Mouse (Mus musculus): ENCODE data around the gene Vps29.
A peak's percentile ranks its signal among the peaks of the same experiment; 100 is the strongest.
"Not testable (repeated sequence)": the region's sequence is repeated elsewhere in the genome, so short reads cannot be mapped to it uniquely, and the experiment has no call there.

The Vps29 gene

GRCm38 (mm10) chr5:122353807-122354491, at the start of gene Vps29, which contains the start of gene Rad9b:
TSS of gene Vps29 (plus strand) at chr5:122354369.
TSS of gene Rad9b (minus strand) at chr5:122354233.
- DNase-seq (ENCODE audit: low spot score in 2 of 2) = peak; percentile 90 to 98

GRCm38 (mm10) chr5:122304541-122304940, 49.6 kb upstream of the Vps29 start:
- DNase-seq (ENCODE audit: low spot score in 2 of 2) = no peak

DNA sequence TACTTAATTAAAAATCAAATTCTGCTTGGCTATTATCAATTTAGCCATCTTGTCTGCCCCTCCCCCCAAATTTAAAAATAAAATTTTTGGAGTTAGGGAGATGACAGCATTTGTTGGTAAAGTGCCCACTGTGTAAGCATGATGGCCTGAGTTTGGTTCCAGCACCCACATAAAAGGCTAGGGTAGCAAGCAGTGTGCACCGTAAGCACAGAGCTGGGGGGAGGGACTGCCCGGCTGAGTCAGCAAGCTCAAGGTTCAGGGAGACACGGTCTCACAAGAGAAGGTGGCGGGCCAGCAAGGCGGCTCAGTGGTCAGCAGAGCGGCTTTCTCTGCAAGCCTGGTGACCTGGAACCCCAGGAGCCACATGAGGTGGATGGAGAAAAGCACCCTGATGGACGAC, 48.7 kb upstream of the Vps29 start:
- no peak for DNase-seq (ENCODE audit: low spot score in 2 of 2)

DNA sequence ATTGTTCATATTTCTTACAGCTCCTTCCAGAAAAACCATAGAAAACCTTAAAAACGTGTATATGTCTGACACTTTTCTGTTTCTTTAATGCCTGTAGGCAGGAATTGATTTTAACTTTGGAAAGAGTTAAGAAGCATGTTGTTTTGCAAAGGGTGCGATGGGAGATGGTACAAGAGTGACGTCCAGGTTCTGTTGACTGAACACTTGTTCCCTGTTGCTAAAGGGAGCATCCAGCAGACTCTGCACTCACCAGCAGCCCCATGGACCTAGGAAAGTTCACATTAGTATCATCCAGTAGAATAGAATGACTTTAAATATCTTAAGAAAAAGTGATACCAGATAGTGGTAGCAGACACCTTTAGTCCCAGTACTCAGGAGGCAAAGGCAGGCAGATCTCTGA, 47.6 kb upstream of the Vps29 start:
- no peak for DNase-seq (ENCODE audit: low spot score in 2 of 2)

DNA sequence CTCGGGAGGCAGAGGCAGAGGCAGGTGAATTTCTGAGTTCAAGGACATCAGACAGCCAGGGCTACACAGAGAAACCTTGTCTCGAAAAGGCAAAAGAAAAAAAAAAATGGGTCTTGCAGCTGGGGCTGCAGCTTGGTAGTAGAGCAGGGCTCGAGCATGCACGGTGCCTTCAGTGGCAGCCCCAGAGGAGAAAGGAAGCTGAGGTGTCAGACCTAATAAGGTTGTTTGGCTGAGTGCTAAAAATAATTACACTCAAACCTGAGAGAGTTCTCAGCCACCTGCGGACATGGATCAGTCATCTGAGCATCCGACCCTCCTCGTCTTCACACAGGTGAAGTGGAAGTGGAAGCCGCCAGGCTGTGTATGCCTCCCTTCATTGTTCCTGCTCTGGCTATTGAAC, 43.5 kb upstream of the Vps29 start:
- no peak for DNase-seq (ENCODE audit: low spot score in 2 of 2)

GRCm38 (mm10) chr5:122311692-122312091, 42.5 kb upstream of the Vps29 start:
- no peak for DNase-seq (ENCODE audit: low spot score in 2 of 2)

- DNase-seq (ENCODE audit: low spot score in 2 of 2) = no peak
These were observed 41.8 kb upstream of the Vps29 start for GRCm38 (mm10) chr5:122312346-122312745.

DNA sequence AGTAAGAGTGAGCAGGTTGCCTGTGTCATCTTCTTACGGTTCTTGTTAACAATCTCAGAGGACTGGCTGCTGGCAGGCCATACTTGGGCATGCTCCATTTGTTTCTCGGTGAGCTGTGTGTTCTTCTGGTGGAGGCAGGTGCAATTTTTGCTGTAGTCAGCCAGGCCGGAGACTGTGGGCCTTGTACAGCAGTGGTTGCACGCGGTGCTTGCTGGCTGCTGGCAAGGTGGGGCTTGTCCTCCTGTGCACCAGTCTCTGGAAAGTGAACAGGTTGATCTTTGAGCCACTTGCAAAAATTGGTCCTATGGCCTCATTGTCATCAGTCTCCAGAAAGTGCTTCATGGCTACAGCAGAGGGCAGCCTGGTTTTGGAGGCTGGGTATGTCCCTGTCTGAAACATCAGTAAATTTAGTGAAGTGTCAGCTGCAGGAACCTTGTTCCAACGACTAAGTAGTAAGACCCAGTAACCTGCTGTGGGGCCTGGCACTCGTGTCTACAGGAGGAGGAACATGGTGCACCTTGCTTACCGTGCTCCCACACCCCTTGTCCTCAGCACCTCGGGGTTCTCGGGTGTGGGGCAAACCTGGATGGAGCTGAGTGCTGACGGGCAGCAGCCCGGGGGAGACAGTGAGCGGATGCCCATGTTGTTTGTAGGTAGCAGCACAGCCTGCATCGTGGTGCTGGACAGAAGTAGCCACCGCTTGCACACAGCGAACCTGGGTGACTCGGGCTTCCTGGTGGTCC, 41.1 kb upstream of the Vps29 start:
- DNase-seq (ENCODE audit: low spot score in 2 of 2) = no peak

GRCm38 (mm10) chr5:122314966-122315667, 39.1 kb upstream of the Vps29 start:
- DNase-seq (ENCODE audit: low spot score in 2 of 2) = peak; percentile 81 to 94

- no peak for DNase-seq (ENCODE audit: low spot score in 2 of 2)
These were observed 36.7 kb upstream of the Vps29 start for GRCm38 (mm10) chr5:122317329-122318045.

GRCm38 (mm10) chr5:122318100-122318499, 36.1 kb upstream of the Vps29 start:
- no peak for DNase-seq (ENCODE audit: low spot score in 2 of 2)

- DNase-seq (ENCODE audit: low spot score in 2 of 2) = not testable (repeated sequence)
These were observed 35.2 kb upstream of the Vps29 start for GRCm38 (mm10) chr5:122318976-122319375.

- no peak for DNase-seq (ENCODE audit: low spot score in 2 of 2)
These were observed 34.5 kb upstream of the Vps29 start for GRCm38 (mm10) chr5:122319474-122320204.

GRCm38 (mm10) chr5:122320205-122320781, 33.9 kb upstream of the Vps29 start:
- no peak for DNase-seq (ENCODE audit: low spot score in 2 of 2)

GRCm38 (mm10) chr5:122323523-122323922, 30.6 kb upstream of the Vps29 start:
- DNase-seq (ENCODE audit: low spot score in 2 of 2) = no peak

DNA sequence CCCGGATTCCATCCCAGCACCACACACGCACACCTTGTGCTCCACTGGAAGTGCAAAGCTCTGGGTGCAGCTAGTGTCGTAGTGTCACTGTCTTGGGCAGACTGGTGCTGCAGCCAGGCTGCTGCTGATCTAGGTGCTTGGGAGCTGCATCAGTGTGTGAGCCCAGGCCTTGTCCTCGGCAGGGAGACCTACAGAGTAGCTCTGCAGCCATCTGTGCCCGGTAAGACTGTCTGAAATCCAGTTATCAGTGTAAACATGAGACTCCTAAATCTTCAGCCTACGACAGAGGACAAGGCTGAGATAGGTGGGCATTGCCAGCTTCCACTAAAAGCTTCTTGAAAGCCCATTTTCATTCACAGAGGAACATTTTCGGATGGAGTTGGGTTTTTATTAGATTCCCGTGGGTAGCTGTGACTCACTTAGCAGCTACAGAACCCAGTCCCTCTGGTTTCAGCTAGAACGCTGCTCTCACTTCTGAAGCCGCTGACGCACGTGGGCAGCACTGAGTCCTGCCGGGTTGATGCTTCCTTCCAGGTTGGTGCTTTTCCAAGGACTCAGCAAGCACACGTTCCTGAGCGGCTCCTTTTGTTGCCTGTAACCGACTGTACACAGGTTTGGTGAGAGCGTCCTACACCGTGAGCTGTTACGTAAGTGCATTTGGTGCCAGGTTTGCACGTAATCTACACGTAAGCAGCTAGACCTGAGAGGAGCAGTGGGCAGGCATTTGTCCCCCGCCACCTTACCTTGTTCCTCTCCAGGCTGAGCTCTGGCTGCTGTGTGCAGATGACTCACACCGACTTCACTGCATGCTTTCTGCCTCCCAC, 29.3 kb upstream of the Vps29 start:
- peak; percentile 90 to 91 for DNase-seq (ENCODE audit: low spot score in 2 of 2)

GRCm38 (mm10) chr5:122325477-122325876, 28.7 kb upstream of the Vps29 start:
- DNase-seq (ENCODE audit: low spot score in 2 of 2) = no peak

DNA sequence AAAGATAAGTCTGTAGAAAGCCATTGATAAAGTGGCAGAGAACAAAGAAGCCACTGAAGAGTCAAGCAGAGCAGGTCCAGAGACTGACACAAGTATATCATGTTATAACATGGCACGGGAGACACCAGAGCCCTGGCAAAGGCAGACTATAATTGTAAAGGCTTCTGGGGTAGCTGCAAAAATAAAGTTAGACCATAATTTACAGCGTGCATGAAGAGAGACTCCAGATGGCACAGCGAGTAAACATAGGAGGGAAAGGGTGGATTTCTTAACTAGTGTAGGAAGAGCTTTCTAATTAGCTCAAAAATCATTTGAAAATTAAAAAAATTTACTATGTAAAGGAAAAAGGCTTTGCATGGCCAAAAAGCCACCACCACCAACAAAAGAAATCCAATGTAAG, 26.9 kb upstream of the Vps29 start:
- no peak for DNase-seq (ENCODE audit: low spot score in 2 of 2)

GRCm38 (mm10) chr5:122330269-122330668, 23.9 kb upstream of the Vps29 start:
- no peak for DNase-seq (ENCODE audit: low spot score in 2 of 2)

DNA sequence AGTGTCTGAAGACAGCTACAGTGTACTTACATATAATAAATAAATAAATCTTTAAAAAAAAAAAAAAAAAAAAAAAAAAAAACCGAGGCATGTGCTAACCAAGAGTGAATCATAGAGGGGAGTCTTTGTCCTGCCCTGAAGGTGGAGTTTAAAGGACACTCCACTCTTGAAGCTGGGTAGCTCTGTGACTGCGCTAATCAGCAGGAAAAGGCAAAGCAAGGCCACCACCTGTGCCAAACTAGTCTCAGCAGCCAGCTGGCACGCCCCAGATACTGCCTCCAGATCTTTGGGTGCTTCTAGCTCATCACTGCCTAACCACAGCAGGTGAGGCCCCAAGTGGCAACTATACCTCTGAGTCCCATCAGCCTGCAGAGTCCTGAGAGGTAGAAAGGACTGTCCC, 19.5 kb upstream of the Vps29 start:
- DNase-seq (ENCODE audit: low spot score in 2 of 2) = no peak

Measured in left cerebral cortex, adult 9 months (tissue).